Mouse (Mus musculus) small intestine, adult 2 months (tissue): ENCODE measurements at regions not wholly inside any gene's neighbourhood (a gene's known extent, or its start where the extent isn't known, plus 50 kb on each side); places are given as distances from the start of the nearest gene placed in this dataset.

Experiments
- H3K27ac ChIP-seq: fragments of 200-500 bp; 2 replicates; pipeline ENCODE4 v1.5.1; 2012; ENCODE audit warnings: low read depth, low read length, control low read depth, inconsistent platforms; ENCODE audit not compliant: insufficient read depth
- H3K27me3 ChIP-seq: fragments of 200-500 bp; 2 replicates; pipeline ENCODE4 v1.6.1; 2012; ENCODE audit warnings: mild to moderate bottlenecking, moderate library complexity, low read length, inconsistent platforms; ENCODE audit not compliant: control insufficient read depth, insufficient read depth
- H3K36me3 ChIP-seq: fragments of 200-500 bp; 2 replicates; pipeline ENCODE4 v1.6.1; 2012; ENCODE audit warnings: mild to moderate bottlenecking, low read length, control low read depth, inconsistent platforms; ENCODE audit not compliant: control insufficient read depth, insufficient read depth
- H3K4me1 ChIP-seq: fragments of 200-500 bp; 2 replicates; pipeline ENCODE4 v1.6.1; 2012; ENCODE audit warnings: low read length, inconsistent platforms, mixed read lengths; ENCODE audit not compliant: control insufficient read depth, insufficient read depth, insufficient read length
- H3K4me3 ChIP-seq: fragments of 200-500 bp; 2 replicates; pipeline ENCODE4 v1.5.1; 2012; ENCODE audit warnings: low read depth, mild to moderate bottlenecking, control low read depth, inconsistent platforms, low read length, moderate library complexity
- CTCF ChIP-seq: fragments of 200-500 bp; IDR thresholded peaks from 2 replicates; pipeline ENCODE4 v1.5.1; 2012; ENCODE audit warnings: low read depth, mild to moderate bottlenecking, control low read depth, inconsistent platforms, low read length, moderate library complexity, mixed read lengths; ENCODE audit not compliant: insufficient replicate concordance, insufficient read length; ENCODE audit errors: extremely low read depth
- POLR2A ChIP-seq: fragments of 200-500 bp; IDR thresholded peaks from 2 replicates; pipeline ENCODE4 v1.6.1; 2012; ENCODE audit warnings: low read depth, mild to moderate bottlenecking, control low read depth, inconsistent platforms, low read length, moderate library complexity
- WGBS: fragments of 180-500 bp; shearing (Covaris S2); methylation state at CpG from one replicate; pipeline ENCODE4 v1.1.7; 2018; 5-methylcytosine and 5-hydroxymethylcytosine counted together

GRCm38 (mm10) chr3:120123155-120123554 lies 338.9 kb upstream of the Ptbp2 start:
- no peak for TF ChIP-seq POLR2A
- Histone ChIP-seq H3K4me3 (no peak overlapping the region), H3K36me3 (no peaks in the 10 kb centered on the region), H3K27ac (no peak overlapping the region), H3K27me3 (no peaks in the 10 kb centered on the region), H3K4me1 (no peaks in the 10 kb centered on the region)
- WGBS = 62% methylated on average over 3 of the region's 3 CpGs

DNA sequence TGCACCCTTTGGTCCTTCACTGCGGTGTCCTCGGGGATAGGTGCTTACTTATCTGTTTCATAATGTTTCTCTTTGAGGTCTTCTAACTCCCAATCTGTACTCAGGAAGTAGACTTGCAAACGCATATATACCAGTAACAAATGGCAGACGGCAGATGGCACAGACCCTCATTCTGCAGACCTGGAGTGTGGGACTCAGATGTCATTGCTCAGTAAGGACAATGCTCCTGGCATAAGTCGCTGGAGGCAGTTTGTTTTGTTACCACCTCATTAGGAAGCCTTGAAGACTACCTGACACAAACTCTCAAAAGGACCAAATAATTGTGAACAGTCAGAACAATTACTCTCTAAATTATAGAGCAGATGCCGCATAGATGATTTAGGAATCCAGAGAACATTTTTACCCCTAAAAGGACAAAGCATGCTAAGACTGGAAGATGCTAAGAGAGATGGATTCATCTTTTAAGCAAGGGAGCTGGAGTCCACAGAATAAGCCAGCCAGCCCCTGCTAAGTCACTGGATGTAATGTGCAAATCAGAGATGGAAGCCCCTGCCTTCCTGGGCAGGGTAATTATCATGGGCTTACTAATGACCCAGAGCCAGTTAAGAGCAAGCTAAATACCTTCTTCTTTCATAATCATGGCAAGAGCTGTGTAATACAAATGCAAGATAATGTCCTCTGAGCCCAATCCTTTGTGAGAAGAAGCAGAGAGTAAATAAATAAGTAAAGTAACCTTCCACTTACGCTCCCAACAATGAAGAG lies 299.1 kb upstream of the Ptbp2 start:
- no peak overlapping the region for H3K4me3 ChIP-seq
- H3K4me1 ChIP-seq = no peaks in the 10 kb centered on the region
- H3K27ac ChIP-seq = no peak overlapping the region
- H3K36me3 ChIP-seq = no peaks in the 10 kb centered on the region
- H3K27me3 ChIP-seq = no peaks in the 10 kb centered on the region
- TF ChIP-seq CTCF (no peak), POLR2A (no peak)
- WGBS = 77% methylated on average over 7 of the region's 7 CpGs

GRCm38 (mm10) chr3:120073528-120073927 lies 289.3 kb upstream of the Ptbp2 start:
- 36% methylated on average over 1 of the region's 1 CpGs for WGBS
- Histone ChIP-seq H3K4me1 (no peaks in the 10 kb centered on the region), H3K27me3 (no peaks in the 10 kb centered on the region), H3K36me3 (no peaks in the 10 kb centered on the region), H3K27ac (no peak overlapping the region), H3K4me3 (no peak overlapping the region)
- no peak for TF ChIP-seq CTCF
- TF ChIP-seq POLR2A = no peak

DNA sequence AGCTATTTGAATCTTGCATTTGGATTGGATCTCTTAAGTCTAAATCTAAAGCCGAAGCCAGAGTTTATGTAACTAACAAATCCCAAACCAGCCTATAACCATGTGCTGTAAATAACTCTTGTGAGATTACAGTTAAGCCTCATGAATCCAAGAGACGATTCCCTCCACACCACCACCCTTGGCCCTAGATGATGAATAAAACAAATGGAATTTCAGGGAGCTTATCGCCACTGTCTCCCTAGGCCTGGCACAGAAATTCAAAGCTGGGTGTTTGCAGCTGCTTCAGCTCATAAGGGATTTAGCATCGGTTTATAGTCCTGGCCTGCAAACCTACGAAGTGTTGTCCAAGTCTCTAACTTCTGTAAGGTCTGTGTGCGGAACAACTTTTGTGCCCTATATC lies 281.4 kb upstream of the Ptbp2 start:
- H3K4me1 ChIP-seq = no peaks in the 10 kb centered on the region
- WGBS = 84% methylated on average over 6 of the region's 6 CpGs
- TF ChIP-seq POLR2A (no peak), CTCF (no peak)
- no peaks in the 10 kb centered on the region for H3K27me3 ChIP-seq
- no peak overlapping the region for H3K4me3 ChIP-seq
- no peak overlapping the region for H3K27ac ChIP-seq
- H3K36me3 ChIP-seq = no peaks in the 10 kb centered on the region

DNA sequence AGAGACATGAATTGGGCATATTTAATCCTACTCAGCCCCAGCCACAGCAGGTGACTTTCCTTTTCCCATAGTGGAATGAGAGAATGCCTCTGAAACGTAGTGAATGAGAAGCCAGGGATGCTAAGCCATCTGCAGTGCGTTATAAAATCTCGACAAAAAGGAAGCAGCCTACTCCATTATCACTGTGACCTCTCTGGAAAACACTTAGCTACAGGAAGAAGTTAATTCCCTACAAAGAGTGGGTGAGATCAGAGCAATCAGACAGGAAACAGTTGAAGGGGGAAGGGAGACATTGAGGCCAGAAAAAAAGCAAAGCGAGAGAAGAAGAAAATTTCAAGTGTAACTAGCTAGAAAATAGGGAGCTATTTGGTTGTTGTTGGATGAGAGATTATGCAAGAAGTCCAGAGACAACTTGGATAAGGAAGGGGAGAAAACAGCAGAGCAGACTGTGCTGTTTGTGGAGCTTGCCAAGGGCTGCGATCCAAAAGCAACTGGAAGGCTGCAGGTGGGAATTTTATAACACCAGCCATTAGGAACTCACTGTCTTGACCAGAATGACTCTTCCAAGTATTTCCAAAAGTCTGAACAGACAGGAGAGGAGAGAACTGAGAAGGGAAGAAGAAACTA lies 280.7 kb upstream of the Ptbp2 start:
- Histone ChIP-seq H3K4me3 (no peak overlapping the region), H3K4me1 (no peaks in the 10 kb centered on the region), H3K27me3 (no peaks in the 10 kb centered on the region), H3K36me3 (no peaks in the 10 kb centered on the region), H3K27ac (no peak overlapping the region)
- 54% methylated on average over 5 of the region's 5 CpGs for WGBS
- no peak for TF ChIP-seq CTCF
- no peak for TF ChIP-seq POLR2A

DNA sequence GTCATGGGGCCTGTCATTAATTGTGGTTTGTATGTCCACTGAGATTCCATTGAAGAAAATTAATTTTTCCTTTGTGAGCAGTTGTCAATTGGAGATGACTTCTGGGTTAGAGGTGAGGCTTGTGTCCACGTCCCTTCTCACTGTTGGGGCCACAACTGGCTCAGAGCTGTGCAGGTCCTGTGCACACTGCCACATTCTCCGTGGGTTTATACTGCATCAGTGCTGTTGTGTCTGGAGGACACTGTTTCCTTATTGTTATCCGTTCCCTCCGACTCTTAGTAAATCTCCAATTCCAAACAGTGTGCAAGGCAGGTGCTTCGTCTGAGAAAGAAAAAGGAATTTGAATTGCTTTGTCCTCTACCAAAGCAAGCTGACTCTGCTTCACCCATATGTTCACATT lies 278.0 kb upstream of the Ptbp2 start:
- H3K27me3 ChIP-seq = no peaks in the 10 kb centered on the region
- H3K4me3 ChIP-seq = no peak overlapping the region
- TF ChIP-seq CTCF (no peak), POLR2A (no peak)
- WGBS = 78% methylated on average over 5 of the region's 5 CpGs
- H3K4me1 ChIP-seq = no peaks in the 10 kb centered on the region
- no peak overlapping the region for H3K27ac ChIP-seq
- H3K36me3 ChIP-seq = no peaks in the 10 kb centered on the region

GRCm38 (mm10) chr3:120059959-120060358 lies 275.7 kb upstream of the Ptbp2 start:
- WGBS = 60% methylated on average over 11 of the region's 11 CpGs
- H3K27ac ChIP-seq = no peak overlapping the region
- TF ChIP-seq POLR2A (no peak), CTCF (no peak)
- H3K27me3 ChIP-seq = no peaks in the 10 kb centered on the region
- no peak overlapping the region for H3K4me3 ChIP-seq
- H3K36me3 ChIP-seq = no peaks in the 10 kb centered on the region
- H3K4me1 ChIP-seq = no peaks in the 10 kb centered on the region
